Mouse (Mus musculus) myocyte (in vitro differentiated cells): ENCODE measurements around the gene Cdk2ap2. TPM values are rescaled to one million over a fixed set of nuclear protein-coding genes. Genes with fewer than 3 reads are reported as not detected.
A peak's percentile ranks its signal among the peaks of the same experiment; 100 is the strongest.
"Not testable (repeated sequence)": the region's sequence is repeated elsewhere in the genome, so short reads cannot be mapped to it uniquely, and the experiment has no call there.

Experiments
- H3K27me3 ChIP-seq: one replicate; pipeline ENCODE4 v1.6.1; 2011; ENCODE audit not compliant: control insufficient read depth, insufficient read depth, insufficient read length
- H3K36me3 ChIP-seq: one replicate; pipeline ENCODE4 v1.6.1; 2011; ENCODE audit not compliant: control insufficient read depth, insufficient read depth
- H3K4me2 ChIP-seq: one replicate; pipeline ENCODE4 v1.6.1; 2011; ENCODE audit warnings: low read depth, control low read depth
- H3K4me3 ChIP-seq: one replicate; pipeline ENCODE4 v1.5.1; 2011; ENCODE audit warnings: mild to moderate bottlenecking, control low read depth, moderate library complexity
- H3K79me2 ChIP-seq: one replicate; pipeline ENCODE4 v1.6.1; 2011; ENCODE audit not compliant: control insufficient read depth, insufficient read depth
- H3ac ChIP-seq: one replicate; pipeline ENCODE4 v1.6.1; 2011; ENCODE audit not compliant: control insufficient read depth, insufficient read length
- CEBPB ChIP-seq: IDR thresholded peaks from 2 replicates; pipeline ENCODE4 v1.6.1; 2011; ENCODE audit warnings: mild to moderate bottlenecking, moderate library complexity; ENCODE audit not compliant: poor library complexity, insufficient read depth, severe bottlenecking
- E2F4 ChIP-seq: IDR thresholded peaks from one replicate; pipeline ENCODE4 v1.6.1; 2011; ENCODE audit warnings: mild to moderate bottlenecking, control low read depth, moderate library complexity; ENCODE audit not compliant: insufficient read depth
- MAX ChIP-seq: IDR thresholded peaks from one replicate; pipeline ENCODE4 v1.6.1; 2011; ENCODE audit warnings: low read depth, mild to moderate bottlenecking, control low read depth
- MYOD1 ChIP-seq, 3 experiments: IDR thresholded peaks; one replicate each; pipeline ENCODE4 v1.6.1; 2011; ENCODE audit warnings: control low read depth in 2 of 3, low read depth in 2 of 3, mild to moderate bottlenecking in 2 of 3, moderate library complexity in 1 of 3; ENCODE audit not compliant: insufficient read length in 2 of 3, control insufficient read depth in 1 of 3
- MYOG ChIP-seq, 3 experiments: IDR thresholded peaks; one replicate each; pipeline ENCODE4 v1.6.1; 2011; ENCODE audit warnings: control low read depth in 2 of 3, low read depth in 2 of 3, mild to moderate bottlenecking in 2 of 3; ENCODE audit not compliant: insufficient read length in 2 of 3, control insufficient read depth in 1 of 3, insufficient read depth in 1 of 3
- POLR2A ChIP-seq: IDR thresholded peaks from one replicate; pipeline ENCODE4 v1.6.1; 2011; ENCODE audit warnings: low read depth, mild to moderate bottlenecking, control low read depth, moderate library complexity; ENCODE audit not compliant: insufficient read length
- POLR2AphosphoS2 ChIP-seq: IDR thresholded peaks from one replicate; pipeline ENCODE4 v1.6.1; 2011; ENCODE audit warnings: low read depth, control low read depth; ENCODE audit not compliant: insufficient read length
- REST ChIP-seq: IDR thresholded peaks from one replicate; pipeline ENCODE4 v1.6.1; 2011; ENCODE audit warnings: mild to moderate bottlenecking, control low read depth, moderate library complexity; ENCODE audit not compliant: insufficient read depth, insufficient read length
- SRF ChIP-seq: IDR thresholded peaks from one replicate; pipeline ENCODE4 v1.6.1; 2011; ENCODE audit warnings: low read depth; ENCODE audit not compliant: control insufficient read depth, insufficient read length
- TCF12 ChIP-seq: IDR thresholded peaks from one replicate; pipeline ENCODE4 v1.6.1; 2011; ENCODE audit warnings: mild to moderate bottlenecking, control low read depth; ENCODE audit not compliant: poor library complexity, insufficient read depth, severe bottlenecking
- TCF3 ChIP-seq: IDR thresholded peaks from one replicate; pipeline ENCODE4 v1.6.1; 2011; ENCODE audit warnings: low read depth, control low read depth; ENCODE audit not compliant: insufficient read length
- USF1 ChIP-seq: IDR thresholded peaks from one replicate; pipeline ENCODE4 v1.6.1; 2011; ENCODE audit warnings: low read depth, mild to moderate bottlenecking, control low read depth, moderate library complexity
- polyA plus RNA-seq: library from polyadenylated mRNA; unstranded; fragments of >200 nt; fragmentation: generic; extraction: Trizol; gene quantifications from one replicate; pipeline ENCODE4 v1.2.1, GENCODE M21; 2012; ENCODE audit warnings: missing spikeins

Gene Cdk2ap2
- polyA plus RNA-seq, 1 experiment: 148 TPM

GRCm38 (mm10) chr19:4059069-4059740 is 37.8 kb upstream of the Cdk2ap2 start, which contains the start of gene Gstp3:
Gstp3 (minus strand) TSS chr19:4059569.
- no peak within 1 kb of the TSS for H3ac ChIP-seq
- no peaks in the 10 kb centered on the region for H3K79me2 ChIP-seq
- no peaks in the 10 kb centered on the region for H3K27me3 ChIP-seq
- no peak within 1 kb of the TSS for H3K4me3 ChIP-seq
- H3K4me2 ChIP-seq: no peak within 1 kb of the TSS
- no peaks in the 10 kb centered on the region for H3K36me3 ChIP-seq
- TF ChIP-seq CEBPB (peak; percentile 13; the same call in 1 of the 2 replicates), SRF (no peak)

DNA sequence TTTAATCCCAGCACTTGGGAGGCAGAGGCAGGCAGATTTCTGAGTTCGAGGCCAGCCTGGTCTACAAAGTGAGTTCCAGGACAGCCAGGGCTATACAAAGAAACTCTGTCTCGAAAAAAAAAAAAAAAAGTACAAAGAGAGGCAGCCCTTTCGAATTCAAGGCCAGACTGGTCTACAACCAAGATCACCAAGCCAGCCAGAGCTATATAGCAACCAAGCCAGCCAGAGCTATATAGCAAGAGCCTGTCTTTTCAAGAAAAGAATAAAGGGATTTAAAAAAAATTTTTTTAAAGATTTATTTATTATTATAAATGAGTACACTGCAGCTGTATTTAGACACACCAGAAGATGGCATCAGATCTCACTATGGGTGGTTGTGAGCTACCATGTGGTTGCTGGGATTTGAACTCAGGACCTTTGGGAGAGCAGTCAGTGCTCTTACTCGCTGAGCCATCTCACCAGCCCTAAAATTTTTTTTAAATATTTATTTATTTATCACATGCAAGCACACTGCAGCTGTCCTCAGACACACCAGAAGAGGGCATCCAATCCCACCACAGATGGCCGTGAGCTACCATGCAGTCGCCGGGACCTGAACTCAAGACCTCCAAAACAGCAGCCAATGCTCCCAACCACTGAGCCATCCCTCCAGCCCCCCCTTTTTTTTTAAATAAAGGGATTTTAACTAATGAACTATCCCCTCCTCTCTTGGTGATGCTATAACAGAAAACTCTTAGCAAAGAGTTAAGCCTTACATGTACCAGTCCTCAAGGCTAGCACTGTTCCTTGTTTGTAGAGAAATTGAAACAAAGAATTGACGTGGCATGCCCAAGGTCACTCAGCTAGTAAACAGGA is 36.7 kb upstream of the Cdk2ap2 start:
- not testable (repeated sequence) for H3K36me3 ChIP-seq, H3K4me2 ChIP-seq, H3K4me3 ChIP-seq, H3K79me2 ChIP-seq, H3K27me3 ChIP-seq, H3ac ChIP-seq

GRCm38 (mm10) chr19:4060899-4061465 is 36.0 kb upstream of the Cdk2ap2 start:
- TF ChIP-seq MAX (no peak), POLR2AphosphoS2 (peak; percentile 31), TCF12 (no peak)
- Histone ChIP-seq H3ac (no peak overlapping the region), H3K4me3 (no peak overlapping the region), H3K36me3 (no peaks in the 10 kb centered on the region), H3K27me3 (no peaks in the 10 kb centered on the region), H3K4me2 (no peak overlapping the region), H3K79me2 (no peaks in the 10 kb centered on the region)

DNA sequence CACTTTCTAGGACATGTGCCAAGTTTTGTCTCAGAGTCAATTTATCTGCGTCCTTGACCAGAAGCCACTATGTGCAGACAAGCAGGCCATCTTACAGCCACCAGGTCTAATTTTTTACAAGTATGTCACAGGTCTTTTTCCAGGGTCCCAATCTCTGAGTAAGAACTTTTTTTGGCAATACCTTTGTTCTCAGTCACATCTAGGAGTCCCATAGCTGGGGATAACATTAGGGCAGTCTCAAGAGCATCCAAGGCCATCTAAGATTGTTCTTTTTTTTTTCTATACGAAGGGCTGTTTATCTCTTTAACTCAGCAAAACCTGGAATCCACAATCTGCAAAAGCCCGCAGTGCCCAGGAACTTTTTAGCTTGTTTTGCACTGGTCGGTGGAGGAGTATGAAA is 33.6 kb upstream of the Cdk2ap2 start:
- H3K79me2 ChIP-seq, H3K36me3 ChIP-seq, H3K4me3 ChIP-seq, H3K27me3 ChIP-seq, H3ac ChIP-seq: not testable (repeated sequence)
- H3K4me2 ChIP-seq: peak overlapping the region; percentile 75

- not testable (repeated sequence) for H3K79me2 ChIP-seq, H3K27me3 ChIP-seq, H3K36me3 ChIP-seq, H3ac ChIP-seq, H3K4me2 ChIP-seq
- H3K4me3 ChIP-seq: peak overlapping the region; percentile 14
These were observed 32.5 kb upstream of the Cdk2ap2 start for GRCm38 (mm10) chr19:4064501-4064900.

GRCm38 (mm10) chr19:4066280-4066679 is 30.7 kb upstream of the Cdk2ap2 start:
- no peak overlapping the region for H3ac ChIP-seq
- no peak overlapping the region for H3K4me2 ChIP-seq
- TF ChIP-seq MYOG (IDR thresholded peaks at IDR 0.05; ENCODE audit: control insufficient read depth in 1 of 3, insufficient read depth in 1 of 3, insufficient read length in 2 of 3, low read depth in 2 of 3) (no peak), USF1 (no peak), SRF (no peak), MYOD1 (IDR thresholded peaks at IDR 0.05; ENCODE audit: control insufficient read depth in 1 of 3, insufficient read length in 2 of 3, low read depth in 2 of 3) (no peak), POLR2AphosphoS2 (no peak), E2F4 (no peak), MAX (no peak), TCF3 (no peak), TCF12 (no peak), REST (no peak), POLR2A (no peak), CEBPB (no peak)
- H3K36me3 ChIP-seq: no peaks in the 10 kb centered on the region
- H3K79me2 ChIP-seq: no peaks in the 10 kb centered on the region
- H3K4me3 ChIP-seq: no peak overlapping the region
- H3K27me3 ChIP-seq: no peaks in the 10 kb centered on the region
